Mouse (Mus musculus) heart, adult 2 months (tissue): Measurements from ENCODE around the gene Arhgef2. TPM values are rescaled to one million over a fixed set of nuclear protein-coding genes. Genes with fewer than 3 reads are reported as not detected.

Experiments
- DNase-seq, 2 experiments: peaks; one replicate each; pipeline ENCODE4 v3.0.0; 2021
- H3K27ac ChIP-seq: fragments of 200-600 bp; 2 replicates; pipeline ENCODE4 v1.8.1; 2022
- H3K27me3 ChIP-seq: fragments of 200-500 bp; 2 replicates; pipeline ENCODE4 v1.6.1; 2012; ENCODE audit warnings: mild to moderate bottlenecking, low read length, inconsistent platforms, mixed read lengths; ENCODE audit not compliant: control insufficient read depth, insufficient read depth
- H3K36me3 ChIP-seq: fragments of 200-500 bp; 2 replicates; pipeline ENCODE4 v1.6.1; 2012; ENCODE audit warnings: low read length, inconsistent platforms; ENCODE audit not compliant: control insufficient read depth, insufficient read depth
- H3K4me1 ChIP-seq: fragments of 200-500 bp; 2 replicates; pipeline ENCODE4 v1.6.1; 2011; ENCODE audit warnings: low read length; ENCODE audit not compliant: control insufficient read depth, insufficient read depth
- H3K4me3 ChIP-seq: fragments of 200-600 bp; 2 replicates; pipeline ENCODE4 v1.8.1; 2022
- H3K79me2 ChIP-seq: fragments of 200-500 bp; replicated peaks from 2 replicates; pipeline ENCODE4 v1.6.1; 2012; ENCODE audit warnings: mild to moderate bottlenecking, inconsistent platforms, low read length, moderate library complexity, mixed read lengths; ENCODE audit not compliant: control insufficient read depth, insufficient read depth
- H3K9ac ChIP-seq: fragments of 200-500 bp; 2 replicates; pipeline ENCODE4 v1.6.1; 2012; ENCODE audit warnings: low read depth, mild to moderate bottlenecking, control low read depth, inconsistent platforms, low read length, mixed read lengths
- CTCF ChIP-seq: fragments of 200-600 bp; IDR thresholded peaks from 2 replicates; pipeline ENCODE4 v1.8.1; 2022; ENCODE audit warnings: antibody characterized with exemption, mild to moderate bottlenecking, moderate library complexity
- EP300 ChIP-seq: fragments of 200-500 bp; IDR thresholded peaks from 2 replicates; pipeline ENCODE4 v1.6.1; 2011; ENCODE audit warnings: low read depth, low read length, control low read depth; ENCODE audit not compliant: insufficient read depth
- POLR2A ChIP-seq: fragments of 200-500 bp; IDR thresholded peaks from 2 replicates; pipeline ENCODE4 v1.6.1; 2011; ENCODE audit warnings: mild to moderate bottlenecking, low read depth, low read length, control low read depth; ENCODE audit not compliant: insufficient read depth
- WGBS: fragments of 180-500 bp; shearing (Covaris S2); methylation state at CpG from one replicate; pipeline ENCODE4 v1.1.7; 2018; 5-methylcytosine and 5-hydroxymethylcytosine counted together
- intact Hi-C: fragments of 180-260 bp; cut with DNase I; formaldehyde crosslinking; loops from one replicate; pipeline ENCODE4 v1.15.1; 2025
- polyA plus RNA-seq: library from polyadenylated mRNA; depleted of rRNA; stranded (reverse); fragments of >200 nt; gene quantifications from 2 replicates; pipeline ENCODE4 v1.2.3, GENCODE M21; 2012; rRNA removed
- total RNA-seq, 2 experiments: library from RNA; stranded (reverse); gene quantifications; 2 replicates each; pipeline ENCODE4 v1.2.3; 2021

Gene Arhgef2
- total and polyA plus RNA-seq, 3 experiments: 37.3 to 51.0 (median 37.5) TPM

DNA sequence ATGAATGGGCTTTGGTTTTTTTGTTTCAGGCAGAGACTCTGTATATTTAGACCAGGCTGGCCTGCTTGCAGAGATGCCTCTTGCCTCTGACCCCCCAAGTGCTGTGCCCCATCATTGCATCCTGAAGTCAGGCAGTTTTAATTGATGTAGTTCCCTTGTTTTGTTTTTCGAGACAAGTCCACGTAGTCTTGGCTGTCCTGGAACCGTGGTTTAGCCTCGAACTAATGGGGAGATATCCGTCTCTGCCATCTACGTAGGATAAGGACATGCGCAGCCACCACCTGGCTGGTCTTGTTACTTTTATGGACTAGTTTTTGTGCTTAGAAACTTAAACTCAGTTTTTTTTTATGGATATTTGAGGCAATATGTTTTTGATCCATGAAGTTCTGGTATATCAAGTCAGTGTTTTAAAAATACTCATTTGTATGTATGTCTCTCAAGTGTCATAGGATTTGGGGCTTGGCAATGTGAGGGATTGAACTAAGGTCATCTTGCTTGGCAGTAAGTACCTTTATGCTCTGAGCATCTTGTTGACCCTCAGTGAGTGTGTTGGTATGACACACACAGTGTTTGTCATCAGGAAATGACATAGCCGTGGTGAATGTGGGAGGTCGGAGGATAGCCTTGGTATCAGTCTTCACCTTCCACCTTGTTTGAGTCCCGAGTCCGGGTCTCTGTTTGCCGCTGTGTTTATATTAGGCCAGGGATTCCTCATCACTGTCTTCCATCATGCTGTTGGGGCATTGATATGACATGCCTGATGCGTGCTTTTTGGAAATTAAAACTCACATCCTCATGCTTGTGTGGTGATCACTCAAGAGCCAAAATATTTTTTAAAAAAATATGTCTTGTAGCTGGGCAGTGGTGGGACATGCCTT lies 81.2 kb downstream of the Arhgef2 start:
- TF ChIP-seq CTCF: no peak
- no peak for TF ChIP-seq POLR2A
- TF ChIP-seq EP300: no peak
- no peak for DNase-seq
- Histone ChIP-seq H3K27ac (peak overlapping the region; percentile 99), H3K9ac (peak overlapping the region; percentile 95), H3K4me1 (peaks cover 6% of the 10 kb centered on the region), H3K4me3 (peak overlapping the region; percentile 54), H3K36me3 (peaks cover 22% of the 10 kb centered on the region), H3K79me2 (peaks cover 3% of the 10 kb centered on the region), H3K27me3 (no peaks in the 10 kb centered on the region)
- 7% methylated on average over 13 of the region's 13 CpGs for WGBS
- intact Hi-C loops: loop anchor here (2.0 kb wide), 2 partner anchors 28 to 52 kb away; no protein-coding TSS in a partner anchor

DNA sequence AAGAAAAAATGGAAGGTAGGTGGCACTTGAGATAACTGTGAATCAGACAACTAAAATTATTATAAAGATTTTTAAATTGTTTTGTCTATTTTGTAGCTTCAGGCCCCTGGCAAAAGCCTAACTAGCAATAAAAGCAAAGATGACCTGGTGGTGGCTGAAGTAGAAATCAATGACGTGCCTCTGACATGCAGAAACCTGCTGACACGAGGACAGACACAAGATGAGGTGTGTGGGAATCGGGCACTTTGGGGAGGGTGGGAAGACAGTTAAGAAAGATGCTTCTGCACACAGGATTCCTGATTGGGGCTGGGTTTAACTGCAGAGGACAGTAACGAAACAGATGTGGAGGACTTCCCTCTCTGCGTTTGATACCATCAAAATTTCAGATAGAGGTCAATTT lies 83.3 kb downstream of the Arhgef2 start:
- Histone ChIP-seq H3K79me2 (peaks cover 3% of the 10 kb centered on the region), H3K27ac (no peak overlapping the region), H3K36me3 (peaks cover 32% of the 10 kb centered on the region), H3K4me3 (no peak overlapping the region), H3K27me3 (no peaks in the 10 kb centered on the region), H3K4me1 (peaks cover 6% of the 10 kb centered on the region), H3K9ac (no peak overlapping the region)
- TF ChIP-seq POLR2A: no peak
- 63% methylated on average over 5 of the region's 5 CpGs for WGBS
- intact Hi-C loops: no loop called here
- DNase-seq: no peak

DNA sequence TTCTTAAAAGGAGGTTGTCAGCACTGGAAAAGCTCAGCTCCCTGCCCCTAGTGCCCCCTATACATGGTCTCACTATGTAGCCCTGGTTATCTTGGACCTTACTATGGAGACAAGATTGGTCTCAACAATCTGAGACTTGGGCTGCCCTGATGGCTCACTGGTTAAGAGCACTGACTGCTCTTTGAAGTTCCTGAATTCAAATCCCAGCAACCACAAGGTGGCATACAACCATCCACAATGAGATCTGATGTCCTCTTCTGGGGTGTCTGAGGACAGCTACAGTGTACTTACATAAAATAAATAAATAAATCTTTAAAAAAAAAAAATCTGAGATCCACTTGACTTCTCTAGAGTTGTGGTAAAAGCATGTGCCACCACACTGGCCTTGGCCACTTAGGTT lies 89.8 kb downstream of the Arhgef2 start:
- no peaks in the 10 kb centered on the region for H3K79me2 ChIP-seq
- no peak overlapping the region for H3K27ac ChIP-seq
- intact Hi-C loops: no loop called here
- H3K4me1 ChIP-seq: 0 out of 2 replicates have a peak, but pooled peaks cover 2% of the 10 kb centered on the region
- no peaks in the 10 kb centered on the region for H3K27me3 ChIP-seq
- H3K36me3 ChIP-seq: peaks cover 46% of the 10 kb centered on the region
- no peak overlapping the region for H3K9ac ChIP-seq
- no peak for DNase-seq
- H3K4me3 ChIP-seq: no peak overlapping the region
- no peak for TF ChIP-seq POLR2A
- peak; percentile 42 for TF ChIP-seq CTCF
- TF ChIP-seq EP300: no peak

Other genes with a start within 250 kb of the Arhgef2 start
- under 1 TPM; 0.44 to 0.57 TPM for gene Paqr6, start 241.4 kb upstream of the Arhgef2 start, total RNA-seq
- gene Paqr6, start 241.4 kb upstream of the Arhgef2 start, polyA plus RNA-seq: 5.0 and 7.5 TPM in 2 replicates
- gene Bglap3, start 233.2 kb upstream of the Arhgef2 start, total RNA-seq: not detected
- gene Bglap3, start 233.2 kb upstream of the Arhgef2 start, polyA plus RNA-seq: not detected in 2 replicates
- gene Bglap2, start 227.3 kb upstream of the Arhgef2 start, total RNA-seq: not detected
- 0.84 and 0.85 TPM in 2 replicates for gene Bglap2, start 227.3 kb upstream of the Arhgef2 start, polyA plus RNA-seq
- not detected for gene Bglap, start 221.5 kb upstream of the Arhgef2 start, total RNA-seq
- gene Bglap, start 221.5 kb upstream of the Arhgef2 start, polyA plus RNA-seq: not detected in 2 replicates
- gene Pmf1, start 195.6 kb upstream of the Arhgef2 start, total RNA-seq: 10 to 100 TPM; 12.4 to 15.9 TPM
- gene Pmf1, start 195.6 kb upstream of the Arhgef2 start, polyA plus RNA-seq: 20.8 and 22.3 TPM in 2 replicates
- 10 to 100 TPM; 11.9 to 14.6 TPM for gene Slc25a44, start 180.8 kb upstream of the Arhgef2 start, total RNA-seq
- 19.1 and 25.9 TPM in 2 replicates for gene Slc25a44, start 180.8 kb upstream of the Arhgef2 start, polyA plus RNA-seq
- gene Sema4a, start 144.8 kb upstream of the Arhgef2 start, total RNA-seq: 1 to 10 TPM; 3.2 to 3.3 TPM
- gene Sema4a, start 144.8 kb upstream of the Arhgef2 start, polyA plus RNA-seq: 8.5 and 9.5 TPM in 2 replicates
- gene Lmna, start 96.0 kb upstream of the Arhgef2 start, total RNA-seq: 100 to 1,000 TPM; 117 to 138 TPM
- gene Lmna, start 96.0 kb upstream of the Arhgef2 start, polyA plus RNA-seq: 67.3 and 85.2 TPM in 2 replicates
- gene Mex3a, start 73.6 kb upstream of the Arhgef2 start, total RNA-seq: under 1 TPM; 0.42 to 0.45 TPM
- 0.27 and 0.59 TPM in 2 replicates for gene Mex3a, start 73.6 kb upstream of the Arhgef2 start, polyA plus RNA-seq
- gene Rab25, start 57.7 kb upstream of the Arhgef2 start, total RNA-seq: not detected
- gene Rab25, start 57.7 kb upstream of the Arhgef2 start, polyA plus RNA-seq: 2.2 TPM in 1 of 2 replicates, not detected in the other
- gene Lamtor2, start 52.9 kb upstream of the Arhgef2 start, total RNA-seq: 100 to 1,000 TPM in 1 of 2 experiments, 10 to 100 TPM in 1; 94.3 to 104 TPM
- gene Lamtor2, start 52.9 kb upstream of the Arhgef2 start, polyA plus RNA-seq: 118 TPM in 2 replicates
- gene Ubqln4, start 52.2 kb upstream of the Arhgef2 start, total RNA-seq: 10 to 100 TPM; 70.1 to 76.5 TPM
- 69.3 and 86.7 TPM in 2 replicates for gene Ubqln4, start 52.2 kb upstream of the Arhgef2 start, polyA plus RNA-seq
- gene Ssr2, start 30.1 kb upstream of the Arhgef2 start, total RNA-seq: 10 to 100 TPM; 65.3 to 67.6 TPM
- 80.0 and 115 TPM in 2 replicates for gene Ssr2, start 30.1 kb upstream of the Arhgef2 start, polyA plus RNA-seq
- gene Rxfp4, start 47.2 kb downstream of the Arhgef2 start, total RNA-seq: not detected
- gene Rxfp4, start 47.2 kb downstream of the Arhgef2 start, polyA plus RNA-seq: 0.41 TPM in 1 of 2 replicates, not detected in the other
- 10 to 100 TPM; 24.9 to 25.7 TPM for gene Khdc4, start 79.8 kb downstream of the Arhgef2 start, total RNA-seq
- gene Khdc4, start 79.8 kb downstream of the Arhgef2 start, polyA plus RNA-seq: 29.9 and 46.1 TPM in 2 replicates
- 10 to 100 TPM; 57.0 to 66.6 TPM for gene Rit1, start 110.9 kb downstream of the Arhgef2 start, total RNA-seq
- 98.3 and 112 TPM in 2 replicates for gene Rit1, start 110.9 kb downstream of the Arhgef2 start, polyA plus RNA-seq
- gene Syt11, start 169.2 kb downstream of the Arhgef2 start, total RNA-seq: 1 to 10 TPM; 6.6 to 7.9 TPM
- gene Syt11, start 169.2 kb downstream of the Arhgef2 start, polyA plus RNA-seq: 10.2 and 18.2 TPM in 2 replicates
- 10 to 100 TPM; 19.9 to 24.3 TPM for gene Gon4l, start 229.3 kb downstream of the Arhgef2 start, total RNA-seq
- 10.7 and 15.8 TPM in 2 replicates for gene Gon4l, start 229.3 kb downstream of the Arhgef2 start, polyA plus RNA-seq